Mouse (Mus musculus) spleen, embryonic (tissue): ENCODE results near the gene Mrpl53.

Experiments used
- CTCF ChIA-PET: fragments of 350-600 bp; sonication (Branson Sonifier 250); formaldehyde crosslinking; loops from one replicate; lab custom pipeline; 2022; lab: Charles Lee

The Mrpl53 gene

DNA sequence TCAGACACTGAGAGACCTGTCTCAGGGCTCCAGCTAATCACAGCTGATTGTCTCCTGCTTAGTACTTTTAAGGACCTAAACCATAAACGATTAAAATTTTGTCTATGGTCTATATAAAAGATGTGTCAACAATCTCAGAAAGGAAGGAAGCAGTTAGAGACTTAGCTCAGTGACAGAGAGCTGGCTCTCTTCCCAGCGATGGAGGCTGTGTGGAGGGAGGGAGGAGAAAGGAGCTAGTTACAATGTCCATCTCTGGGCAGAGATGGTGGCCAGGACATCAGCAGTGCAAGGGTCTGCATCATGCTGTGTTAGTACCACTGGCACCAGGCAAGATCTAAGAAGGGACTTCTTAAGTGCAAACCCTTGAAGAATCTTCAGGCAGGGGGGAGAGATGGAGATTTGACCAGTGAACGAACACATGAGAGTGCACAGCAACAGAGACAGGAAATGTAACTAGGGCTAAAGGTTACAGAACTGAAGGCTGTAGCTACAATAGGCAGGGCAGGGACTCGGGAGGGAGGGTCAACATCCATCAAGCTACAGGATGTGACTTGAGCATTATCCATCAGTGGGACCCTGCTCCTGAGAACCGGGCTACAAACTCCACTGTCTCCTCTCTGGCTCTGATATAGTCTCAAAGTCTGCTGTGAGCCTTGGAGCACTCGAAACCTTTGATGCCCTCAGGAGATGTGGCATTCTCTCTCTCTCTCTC lies 16.3 kb upstream of the Mrpl53 start:
- CTCF ChIA-PET: no interaction called here

DNA sequence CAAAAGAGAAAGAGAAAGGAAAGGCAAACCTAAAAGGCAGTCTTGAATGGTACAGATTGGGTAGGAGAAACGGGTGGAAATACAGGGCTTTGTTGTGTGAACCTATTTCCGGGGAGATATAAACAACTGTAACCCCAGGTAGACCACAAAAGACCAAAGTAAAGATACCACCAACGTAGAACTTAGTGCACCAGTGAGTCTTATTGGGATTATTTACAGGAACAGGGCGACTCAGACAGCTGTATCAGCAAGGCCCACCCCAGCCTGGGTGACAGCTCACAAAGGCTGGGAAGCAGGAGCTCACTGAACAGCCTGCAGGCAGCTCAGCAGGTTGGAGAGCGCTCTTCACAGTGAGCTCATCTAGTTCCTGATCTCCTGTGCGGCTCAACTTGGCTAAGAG lies 12.9 kb upstream of the Mrpl53 start:
- CTCF ChIA-PET: no interaction called here

DNA sequence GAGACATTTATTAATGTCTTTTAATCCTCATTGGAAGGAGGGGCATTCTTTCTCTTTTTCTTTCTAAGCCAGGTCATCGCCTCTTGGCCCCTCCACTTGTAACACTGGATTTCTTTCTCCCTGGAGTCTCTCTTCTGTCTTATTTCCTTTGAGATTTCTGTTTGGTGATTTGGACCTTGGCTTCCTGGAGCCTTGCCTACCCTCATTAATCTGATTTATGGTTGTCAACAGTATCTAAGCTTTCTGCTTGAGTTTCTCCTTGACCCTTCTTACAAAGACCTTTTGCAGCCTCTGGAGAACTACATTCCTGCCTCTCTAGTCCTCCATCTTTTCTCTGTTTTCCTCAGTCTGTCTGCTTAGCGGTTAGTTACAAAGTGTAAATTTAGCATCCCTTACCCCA lies 10.4 kb upstream of the Mrpl53 start:
- CTCF ChIA-PET: interaction anchor here (0.7 kb wide), 1 partner anchor 26 kb away, joined by 6 read pairs; no protein-coding TSS in a partner anchor

DNA sequence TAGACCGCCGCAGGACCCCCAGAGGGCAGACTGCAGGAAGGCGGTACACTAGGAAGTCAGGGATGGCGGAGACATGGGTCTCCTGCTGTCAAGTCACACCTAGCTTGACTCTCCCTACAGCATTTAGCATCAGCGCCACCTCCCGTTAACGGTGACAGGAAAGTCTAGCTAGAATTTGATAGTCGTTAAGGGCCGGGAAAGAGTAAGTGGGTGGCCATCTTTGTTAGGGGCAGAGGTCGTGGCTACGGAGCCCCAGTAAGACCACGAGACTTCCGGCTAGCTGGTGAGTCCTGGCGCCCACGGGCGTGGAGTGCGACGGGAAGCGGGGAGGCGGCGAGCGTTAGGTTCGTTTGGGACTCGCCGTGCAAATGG lies 7.5 kb upstream of the Mrpl53 start, which contains the start of the genes Ccdc142 and Gm42688:
Gene Ccdc142 (plus strand): TSS at position 286 of the 372 bp plus-strand sequence.
Gene Gm42688 (plus strand): TSS at position 302 of the 372 bp plus-strand sequence.
- CTCF ChIA-PET: interaction anchor here (1.4 to 2.3 kb wide), 2 partner anchors 23 to 105 kb away, joined by 4 to 8 read pairs; no protein-coding TSS in a partner anchor

DNA sequence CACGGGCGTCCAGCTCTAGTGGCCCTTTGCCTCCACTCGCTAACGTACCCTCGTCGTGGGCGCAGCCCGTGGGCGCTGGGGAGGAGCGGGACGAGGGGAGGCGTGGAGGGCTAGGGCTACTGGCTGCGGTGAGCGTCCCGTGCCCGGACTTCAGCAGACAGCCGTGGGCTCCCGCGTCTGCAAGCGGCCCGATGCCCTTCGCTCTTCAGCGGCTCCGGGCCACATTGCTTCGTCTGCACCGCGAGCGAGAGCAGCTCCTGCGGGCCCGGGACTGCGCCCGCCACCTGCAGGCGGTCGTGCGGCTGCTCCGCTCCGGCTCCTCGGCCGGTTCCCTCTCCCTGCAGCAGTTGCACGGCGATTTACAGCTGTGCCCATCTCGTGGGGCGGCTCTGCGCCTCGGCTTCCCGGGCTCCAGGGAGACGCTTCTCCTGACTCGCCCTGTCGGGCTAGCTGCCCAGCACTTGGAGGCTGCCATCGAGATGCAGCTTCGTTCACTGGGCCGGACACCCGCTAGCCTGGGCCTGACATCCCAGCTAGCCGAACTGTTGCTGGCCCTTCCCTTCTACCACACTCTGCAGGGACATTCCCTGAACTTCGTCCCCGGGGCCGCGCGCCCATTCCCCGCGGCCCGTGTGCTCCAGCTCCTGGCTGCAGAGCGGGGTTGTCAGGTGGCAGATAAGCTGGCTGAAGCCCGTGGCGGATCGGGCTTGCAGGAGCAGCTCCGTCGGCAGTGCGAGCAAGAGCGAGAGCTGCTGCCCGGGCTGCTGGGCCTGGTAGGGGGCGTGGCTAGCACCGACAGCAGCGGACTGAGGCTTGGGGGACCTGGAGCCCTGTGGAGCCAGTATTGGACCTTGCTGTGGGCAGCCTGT lies 6.9 kb upstream of the Mrpl53 start:
- CTCF ChIA-PET: interaction anchor here (0.6 to 2.3 kb wide), 4 partner anchors 18 to 105 kb away, joined by 3 to 8 read pairs (median 4); no protein-coding TSS in a partner anchor

DNA sequence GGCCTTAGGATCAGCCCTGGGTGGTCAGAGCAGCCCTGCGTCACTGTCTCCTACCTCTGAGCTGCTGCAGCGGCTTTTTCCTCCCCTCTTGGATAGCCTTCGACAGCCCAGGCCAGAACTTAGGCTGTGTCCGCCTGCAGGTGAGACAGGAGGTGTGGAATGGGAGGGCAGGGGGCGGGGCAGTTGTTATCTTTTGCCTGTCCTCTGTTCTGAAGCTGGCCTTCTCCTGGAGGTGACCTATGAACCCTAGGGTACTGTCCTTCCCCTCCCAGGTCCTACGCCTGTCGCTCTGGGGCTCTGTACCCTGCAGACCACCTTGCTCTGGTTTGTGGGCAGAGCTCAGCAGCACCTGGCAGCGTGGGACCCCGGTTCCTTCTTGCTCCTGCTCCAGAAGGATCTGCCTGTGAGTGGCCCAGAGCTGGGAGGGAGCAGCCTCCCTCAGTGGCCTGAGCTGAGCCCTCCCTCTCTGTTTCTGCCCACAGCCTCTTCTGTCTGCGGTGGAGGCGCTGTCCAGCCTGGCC lies 5.7 kb upstream of the Mrpl53 start:
- CTCF ChIA-PET: interaction anchor here (1.0 kb wide), 1 partner anchor 82 kb away, joined by 3 read pairs; no protein-coding TSS in a partner anchor

GRCm38 (mm10) chr6:83104158-83104557 lies 4.7 kb upstream of the Mrpl53 start:
- CTCF ChIA-PET: no interaction called here

DNA sequence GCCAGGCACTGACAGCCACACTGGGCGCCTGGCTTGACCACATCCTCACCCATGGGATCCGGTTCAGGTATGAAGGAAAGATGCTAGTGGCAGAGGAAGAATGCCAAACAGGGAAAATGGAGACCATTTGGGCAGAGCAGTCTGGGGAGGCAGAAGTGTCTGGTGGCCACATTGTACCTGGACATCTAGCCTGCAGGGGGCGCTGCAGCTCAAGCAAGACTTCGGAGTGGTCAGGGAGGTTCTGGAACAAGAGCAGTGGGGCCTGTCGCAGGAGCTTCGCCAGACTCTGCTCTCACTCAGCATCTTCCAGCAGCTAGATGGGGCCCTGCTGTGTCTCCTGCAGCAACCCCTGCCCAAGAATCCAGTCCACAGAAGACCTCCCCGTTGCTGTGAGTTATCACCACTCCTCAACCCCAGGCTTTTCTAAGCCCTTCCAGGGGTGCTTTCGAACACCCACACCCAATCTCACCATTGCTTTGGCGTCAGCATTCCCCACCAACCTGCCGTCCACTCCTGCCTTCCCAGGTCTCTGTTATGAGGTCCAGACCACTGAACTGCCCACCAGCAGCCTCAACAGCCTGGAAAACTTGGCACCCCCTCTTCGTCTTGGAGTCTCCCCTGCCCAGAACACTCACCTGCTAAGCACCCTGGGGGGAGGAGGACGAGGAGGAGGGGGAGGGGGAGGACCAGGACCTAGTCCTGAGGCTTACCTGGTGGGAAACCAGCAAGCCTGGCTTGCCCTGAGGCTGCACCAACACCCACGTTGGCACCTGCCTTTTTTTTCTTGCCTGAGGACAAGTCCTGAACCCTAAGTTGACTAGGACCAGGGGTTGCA lies 1.1 kb upstream of the Mrpl53 start:
- CTCF ChIA-PET: interaction anchor here (1.3 kb wide), 1 partner anchor 11 kb away, joined by 3 read pairs; no protein-coding TSS in a partner anchor

- CTCF ChIA-PET: no interaction called here
These were observed 2.8 kb downstream of the Mrpl53 start for GRCm38 (mm10) chr6:83111510-83112136.

DNA sequence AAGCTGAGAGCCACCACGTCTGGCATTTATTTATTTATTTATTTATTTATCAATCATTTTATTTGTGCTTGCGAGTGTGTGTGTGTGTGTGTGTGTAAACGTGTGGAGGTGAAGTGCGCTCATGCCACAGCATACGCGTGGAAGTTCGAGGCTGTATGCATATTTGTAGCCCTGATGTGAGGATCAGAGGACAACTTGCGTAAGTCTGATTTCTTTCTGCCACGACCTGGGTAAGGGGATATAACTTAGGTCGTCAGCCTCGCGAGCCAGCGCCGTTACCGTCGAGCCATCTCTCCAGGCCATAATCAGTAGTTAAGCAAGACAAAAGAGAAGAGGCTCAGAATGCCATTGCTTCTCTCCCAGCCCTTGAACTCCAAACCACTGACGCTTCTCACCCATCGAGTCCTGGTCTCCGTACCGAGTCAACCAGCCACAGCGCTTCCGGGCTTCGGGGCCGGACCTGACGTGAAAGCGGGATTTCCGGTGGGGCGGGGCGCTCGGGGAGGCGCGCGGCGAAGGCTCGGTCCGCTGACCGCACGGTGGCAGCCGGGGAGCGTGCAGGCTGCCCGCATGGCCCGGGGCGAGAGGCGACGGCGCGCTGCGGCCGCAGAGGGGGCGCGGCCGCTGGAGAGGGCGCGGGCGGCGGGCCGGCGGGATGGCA lies 6.3 kb downstream of the Mrpl53 start, which contains the start of gene Mogs:
Gene Mogs (plus strand): TSS at position 486 of the 661 bp plus-strand sequence.
- CTCF ChIA-PET: no interaction called here

- CTCF ChIA-PET: no interaction called here
These were observed 7.0 kb downstream of the Mrpl53 start for GRCm38 (mm10) chr6:83115682-83116372.

- CTCF ChIA-PET: no interaction called here
These were observed 7.7 kb downstream of the Mrpl53 start for GRCm38 (mm10) chr6:83116373-83117164.

DNA sequence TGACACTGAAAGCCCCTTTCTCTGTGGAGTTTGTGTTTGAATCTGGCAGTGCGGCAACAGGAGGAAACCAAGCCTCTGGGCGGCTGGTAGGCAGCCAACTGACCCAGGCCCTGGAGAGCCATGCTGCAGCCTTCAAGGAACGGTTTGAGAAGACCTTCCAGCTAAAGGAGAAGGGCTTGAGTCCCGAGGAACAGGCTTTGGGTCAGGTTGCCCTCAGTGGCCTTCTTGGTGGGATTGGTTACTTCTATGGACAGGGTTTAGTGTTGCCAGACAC lies 8.3 kb downstream of the Mrpl53 start:
- CTCF ChIA-PET: no interaction called here

DNA sequence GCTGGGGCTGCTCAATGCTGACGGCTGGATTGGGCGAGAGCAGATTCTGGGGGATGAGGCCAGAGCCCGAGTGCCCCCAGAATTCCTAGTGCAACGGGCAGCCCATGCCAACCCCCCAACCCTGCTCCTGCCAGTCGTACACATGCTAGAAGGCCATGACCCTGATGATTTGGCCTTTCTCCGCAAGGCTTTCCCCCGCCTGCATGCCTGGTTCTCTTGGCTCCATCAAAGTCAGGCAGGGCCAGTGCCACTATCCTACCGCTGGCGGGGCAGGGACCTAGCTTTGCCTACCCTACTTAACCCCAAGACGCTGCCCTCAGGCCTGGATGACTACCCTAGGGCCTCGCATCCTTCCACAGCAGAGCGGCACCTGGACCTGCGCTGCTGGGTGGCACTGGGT lies 8.8 kb downstream of the Mrpl53 start:
- CTCF ChIA-PET: no interaction called here

DNA sequence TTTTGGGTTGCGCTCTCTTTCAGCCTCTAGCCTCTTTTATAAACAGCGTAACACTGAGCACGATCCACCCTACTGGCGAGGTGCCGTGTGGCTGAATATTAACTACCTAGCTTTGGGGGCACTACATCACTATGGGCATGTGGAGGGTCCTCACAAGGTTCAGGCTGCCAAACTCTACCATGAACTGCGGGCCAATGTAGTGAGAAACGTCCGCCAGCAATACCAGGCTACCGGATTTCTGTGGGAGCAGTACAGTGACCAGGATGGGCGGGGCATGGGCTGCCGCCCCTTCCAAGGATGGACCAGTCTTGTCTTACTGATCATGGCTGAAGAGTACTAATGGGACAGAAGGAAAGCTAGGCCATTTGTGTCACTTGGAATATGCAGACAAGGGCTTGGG lies 9.5 kb downstream of the Mrpl53 start:
- CTCF ChIA-PET: interaction anchor here (0.9 kb wide), 1 partner anchor 10 kb away, joined by 3 read pairs; the partner anchor contains the start of gene Mrpl53

- CTCF ChIA-PET: interaction anchor here (0.9 kb wide), 1 partner anchor 11 kb away, joined by 3 read pairs; the partner anchor contains the start of gene Mrpl53
These were observed 10.2 kb downstream of the Mrpl53 start for GRCm38 (mm10) chr6:83118825-83119733.

DNA sequence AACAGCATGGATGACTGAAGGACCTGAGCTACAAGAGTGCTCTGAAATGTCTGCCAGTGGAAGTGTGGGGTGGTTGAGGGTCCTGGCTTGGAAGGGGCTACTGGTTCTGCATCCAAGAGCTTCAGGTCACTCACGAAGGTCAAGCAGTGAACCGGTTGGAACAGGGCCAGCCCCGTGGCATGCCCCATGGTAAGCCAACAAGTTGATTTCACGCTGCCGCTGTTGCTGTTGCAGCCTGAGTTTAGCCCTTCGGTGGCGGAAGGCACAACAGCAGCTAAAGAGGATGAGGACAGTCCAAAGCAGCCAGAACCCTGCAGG lies 10.9 kb downstream of the Mrpl53 start:
- CTCF ChIA-PET: interaction anchor here (1.0 kb wide), 1 partner anchor 17 kb away, joined by 3 read pairs; no protein-coding TSS in a partner anchor
